Mouse (Mus musculus): ENCODE results near the gene Sppl2c. TPM values are rescaled to one million over a fixed set of nuclear protein-coding genes. Genes with fewer than 3 reads are reported as not detected.

The Sppl2c gene
- total and polyA plus RNA-seq, 3 experiments: not detected

- no peak for TF ChIP-seq USF2 (conservative IDR thresholded peaks at IDR 0.05; ENCODE audit: low read depth, low read length)
- no peak for TF ChIP-seq MYC (IDR thresholded peaks at IDR 0.05; ENCODE audit: low read depth, low read length)
- TF ChIP-seq ELF1 (IDR thresholded peaks at IDR 0.05; ENCODE audit: low read depth, low read length): no peak
- TF ChIP-seq MAFK (IDR thresholded peaks at IDR 0.05; ENCODE audit: insufficient replicate concordance, low read length): no peak
- TF ChIP-seq PAX5 (IDR thresholded peaks at IDR 0.05; ENCODE audit: low read length): no peak
- TF ChIP-seq MAX (IDR thresholded peaks at IDR 0.05; ENCODE audit: low read length): no peak
- no peak for TF ChIP-seq MXI1 (IDR thresholded peaks at IDR 0.05; ENCODE audit: low read depth, low read length)
- no peak for TF ChIP-seq MEF2A (IDR thresholded peaks at IDR 0.05; ENCODE audit: borderline replicate concordance, low read depth, low read length)
- TF ChIP-seq KAT2A (IDR thresholded peaks at IDR 0.05; ENCODE audit: insufficient replicate concordance, low read length): no peak
- no peak for TF ChIP-seq RCOR1 (conservative IDR thresholded peaks at IDR 0.05; ENCODE audit: low read depth, low read length)
- TF ChIP-seq USF1 (IDR thresholded peaks at IDR 0.05; ENCODE audit: low read depth, low read length): no peak
- no peak for TF ChIP-seq ETS1 (conservative IDR thresholded peaks at IDR 0.05; ENCODE audit: low read depth, low read length)
- TF ChIP-seq NELFE (IDR thresholded peaks at IDR 0.05; ENCODE audit: low read depth, low read length): no peak
- no peak for TF ChIP-seq RAD21 (IDR thresholded peaks at IDR 0.05; ENCODE audit: low read depth, low read length)
- TF ChIP-seq CHD2 (IDR thresholded peaks at IDR 0.05; ENCODE audit: low read length): no peak
- TF ChIP-seq JUN (IDR thresholded peaks at IDR 0.05; ENCODE audit: insufficient read depth, low read depth, low read length): no peak
- no peak for TF ChIP-seq CHD1 (IDR thresholded peaks at IDR 0.05; ENCODE audit: low read depth, low read length)
- TF ChIP-seq SIN3A (IDR thresholded peaks at IDR 0.05; ENCODE audit: low read length): no peak
- H3K27ac ChIP-seq (ENCODE audit: insufficient read depth, low read depth): no peak overlapping the region
- no peak overlapping the region for H3K4me2 ChIP-seq (ENCODE audit: insufficient read depth, low read depth, poor library complexity, severe bottlenecking)
- no peak overlapping the region for H3K4me3 ChIP-seq (replicated peaks in 1 of 3; ENCODE audit: low read depth in 2 of 3, low read length in 2 of 3, poor library complexity in 1 of 3)
- no peak overlapping the region for H3K9ac ChIP-seq (ENCODE audit: insufficient read depth, low read depth)
- H3K4me1 ChIP-seq (ENCODE audit: control insufficient read depth in 1 of 2, insufficient read depth in 2 of 2): no peaks in the 10 kb centered on the region
- no peaks in the 10 kb centered on the region for H3K79me2 ChIP-seq (replicated peaks; ENCODE audit: control insufficient read depth, extremely low read depth, insufficient read depth, poor library complexity, severe bottlenecking)
- no peaks in the 10 kb centered on the region for H3K36me3 ChIP-seq (replicated peaks in 1 of 2; ENCODE audit: control insufficient read depth in 1 of 2, insufficient read depth in 1 of 2, low read length in 1 of 2)
- H3K9me3 ChIP-seq (replicated peaks; ENCODE audit: low read length): peaks cover 3% of the 10 kb centered on the region
- in situ Hi-C loops (cut with MboI; ENCODE audit: low pct_ligation_motif_present, low pct_unique_long_range_greater_than_20kb, low sequenced_read_pairs): loop anchor here (5.0 kb wide), 1 partner anchor 428 kb away; no protein-coding TSS in a partner anchor
- peaks cover 43% of the 10 kb centered on the region for H3K27me3 ChIP-seq (replicated peaks)
- no peak for DNase-seq (ENCODE audit: extremely low read depth)
- dilution Hi-C loops (cut with MboI; ENCODE audit: extremely low pct_ligation_motif_present, extremely low pct_unique_long_range_greater_than_20kb, low sequenced_read_pairs): no loop called here
These were observed 9.3 kb downstream of the Sppl2c start for GRCm38 (mm10) chr11:104195382-104195781.

GRCm38 (mm10) chr11:104195791-104196190, 9.7 kb downstream of the Sppl2c start:
- H3K4me3 ChIP-seq (replicated peaks in 1 of 3; ENCODE audit: low read depth in 2 of 3, low read length in 2 of 3, poor library complexity in 1 of 3): no peak overlapping the region
- H3K27me3 ChIP-seq (replicated peaks): peaks cover 47% of the 10 kb centered on the region
- in situ Hi-C loops (cut with MboI; ENCODE audit: low pct_ligation_motif_present, low pct_unique_long_range_greater_than_20kb, low sequenced_read_pairs) (loop anchor here (5.0 kb wide), 1 partner anchor 428 kb away; no protein-coding TSS in a partner anchor), dilution Hi-C loops (cut with MboI; ENCODE audit: extremely low pct_ligation_motif_present, extremely low pct_unique_long_range_greater_than_20kb, low sequenced_read_pairs) (no loop called here)
- H3K9ac ChIP-seq (ENCODE audit: insufficient read depth, low read depth): no peak overlapping the region
- peaks cover 4% of the 10 kb centered on the region for H3K9me3 ChIP-seq (replicated peaks; ENCODE audit: low read length)
- H3K4me1 ChIP-seq (ENCODE audit: control insufficient read depth in 1 of 2, insufficient read depth in 2 of 2): no peaks in the 10 kb centered on the region
- H3K36me3 ChIP-seq (replicated peaks in 1 of 2; ENCODE audit: control insufficient read depth in 1 of 2, insufficient read depth in 1 of 2, low read length in 1 of 2): no peaks in the 10 kb centered on the region
- no peak overlapping the region for H3K4me2 ChIP-seq (ENCODE audit: insufficient read depth, low read depth, poor library complexity, severe bottlenecking)
- DNase-seq (ENCODE audit: extremely low read depth): peak; percentile 86
- no peaks in the 10 kb centered on the region for H3K79me2 ChIP-seq (replicated peaks; ENCODE audit: control insufficient read depth, extremely low read depth, insufficient read depth, poor library complexity, severe bottlenecking)
- H3K27ac ChIP-seq (ENCODE audit: insufficient read depth, low read depth): no peak overlapping the region
- no peak for TF ChIP-seq MXI1 (IDR thresholded peaks at IDR 0.05; ENCODE audit: low read depth, low read length)
- 0 out of 2 replicates have a peak, but pooled peaks have one; percentile 8 for TF ChIP-seq MEF2A (IDR thresholded peaks at IDR 0.05; ENCODE audit: borderline replicate concordance, low read depth, low read length)
- no peak for TF ChIP-seq POLR2A (IDR thresholded peaks at IDR 0.05; ENCODE audit: low read depth, low read length)
- no peak for TF ChIP-seq POLR2AphosphoS2 (IDR thresholded peaks at IDR 0.05; ENCODE audit: low read depth, low read length)
- TF ChIP-seq EP300 (IDR thresholded peaks at IDR 0.05; ENCODE audit: low read length): no peak
- TF ChIP-seq USF2 (conservative IDR thresholded peaks at IDR 0.05; ENCODE audit: low read depth, low read length): no peak
- TF ChIP-seq ZC3H11A (IDR thresholded peaks at IDR 0.05; ENCODE audit: low read depth, low read length): peak; percentile 92
- TF ChIP-seq HCFC1 (IDR thresholded peaks at IDR 0.05; ENCODE audit: low read depth, low read length): no peak
- no peak for TF ChIP-seq MAFK (IDR thresholded peaks at IDR 0.05; ENCODE audit: insufficient replicate concordance, low read length)
- no peak for TF ChIP-seq NRF1 (IDR thresholded peaks at IDR 0.05; ENCODE audit: low read depth, low read length)
- peak; percentile 36; the same call in 1 of the 2 replicates for TF ChIP-seq IRF4 (IDR thresholded peaks at IDR 0.05; ENCODE audit: low read depth, low read length)
- no peak for TF ChIP-seq SIN3A (IDR thresholded peaks at IDR 0.05; ENCODE audit: low read length)
- no peak for TF ChIP-seq BHLHE40 (IDR thresholded peaks at IDR 0.05; ENCODE audit: low read depth, low read length)
- TF ChIP-seq MAX (IDR thresholded peaks at IDR 0.05; ENCODE audit: low read length): no peak
- no peak for TF ChIP-seq ZNF384 (IDR thresholded peaks at IDR 0.05; ENCODE audit: low read depth, low read length)
- no peak for TF ChIP-seq TBP (conservative IDR thresholded peaks at IDR 0.05; ENCODE audit: low read depth, low read length)
- no peak for TF ChIP-seq ETS1 (conservative IDR thresholded peaks at IDR 0.05; ENCODE audit: low read depth, low read length)
- no peak for TF ChIP-seq TCF12 (IDR thresholded peaks at IDR 0.05; ENCODE audit: low read depth, low read length)
- TF ChIP-seq E2F4 (IDR thresholded peaks at IDR 0.05; ENCODE audit: insufficient replicate concordance, low read depth, low read length): no peak
- TF ChIP-seq NELFE (IDR thresholded peaks at IDR 0.05; ENCODE audit: low read depth, low read length): peak; percentile 28; the same call in 1 of the 2 replicates
- TF ChIP-seq CHD1 (IDR thresholded peaks at IDR 0.05; ENCODE audit: low read depth, low read length): no peak
- peak; percentile 97 for TF ChIP-seq SMC3 (IDR thresholded peaks at IDR 0.05; ENCODE audit: low read depth, low read length)
- TF ChIP-seq GABPA (IDR thresholded peaks at IDR 0.05; ENCODE audit: insufficient replicate concordance, low read depth, low read length): no peak
